Mouse (Mus musculus) retina, postnatal 7 days (tissue): Measurements from ENCODE around the gene Ifi35.
"Not testable (repeated sequence)": the region's sequence is repeated elsewhere in the genome, so short reads cannot be mapped to it uniquely, and the experiment has no call there.

Experiments used
- DNase-seq: peaks from one replicate; pipeline ENCODE4 v3.0.0-alpha.2; 2012; ENCODE audit warnings: low read depth, low spot score

Gene Ifi35

DNA sequence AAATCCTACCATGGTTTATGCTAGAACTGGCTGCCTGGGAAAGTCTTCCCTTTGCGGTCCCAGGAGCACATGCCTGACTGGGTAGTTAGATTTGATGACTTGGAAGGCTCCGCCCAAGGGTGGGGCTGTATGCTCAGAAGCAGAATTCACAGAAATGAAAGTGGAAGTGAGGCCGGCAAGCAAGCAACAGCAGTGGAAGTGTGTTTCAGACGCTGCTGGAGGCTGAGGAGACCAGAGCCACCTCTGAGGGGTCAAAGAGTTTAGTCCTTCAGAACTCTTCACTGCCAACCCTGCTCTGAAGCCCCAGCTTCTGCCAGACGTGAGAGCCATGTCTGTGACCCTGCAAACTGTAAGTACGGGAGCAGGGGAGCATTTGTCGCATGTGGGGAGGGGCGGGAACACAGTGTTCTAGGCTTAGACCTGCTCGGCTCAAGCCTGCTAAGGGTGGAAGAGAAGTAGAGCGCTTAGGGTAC is at the start of gene Ifi35:
Gene Ifi35, plus strand, starts transcription at position 134 of the 473 bp plus-strand sequence.
- DNase-seq: no peak

DNA sequence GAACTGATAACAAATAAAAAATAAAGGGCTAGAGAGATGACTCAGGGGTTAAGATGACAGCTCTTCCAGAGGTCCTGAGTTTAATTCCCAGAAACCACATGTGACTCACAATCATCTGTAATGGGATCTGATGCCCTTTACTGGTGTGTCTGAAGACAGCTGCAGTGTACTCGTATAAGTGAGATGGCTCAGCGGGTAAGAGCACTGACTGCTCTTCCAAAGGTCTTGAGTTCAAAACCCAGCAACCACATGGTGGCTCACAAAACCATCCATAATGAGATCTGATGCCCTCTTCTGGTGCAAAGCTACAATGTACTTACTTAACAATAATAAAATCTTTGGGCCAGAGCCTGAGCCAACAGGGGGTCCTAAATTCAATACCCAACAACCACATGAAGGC is 32.9 kb upstream of the Ifi35 start:
- DNase-seq: no peak

DNA sequence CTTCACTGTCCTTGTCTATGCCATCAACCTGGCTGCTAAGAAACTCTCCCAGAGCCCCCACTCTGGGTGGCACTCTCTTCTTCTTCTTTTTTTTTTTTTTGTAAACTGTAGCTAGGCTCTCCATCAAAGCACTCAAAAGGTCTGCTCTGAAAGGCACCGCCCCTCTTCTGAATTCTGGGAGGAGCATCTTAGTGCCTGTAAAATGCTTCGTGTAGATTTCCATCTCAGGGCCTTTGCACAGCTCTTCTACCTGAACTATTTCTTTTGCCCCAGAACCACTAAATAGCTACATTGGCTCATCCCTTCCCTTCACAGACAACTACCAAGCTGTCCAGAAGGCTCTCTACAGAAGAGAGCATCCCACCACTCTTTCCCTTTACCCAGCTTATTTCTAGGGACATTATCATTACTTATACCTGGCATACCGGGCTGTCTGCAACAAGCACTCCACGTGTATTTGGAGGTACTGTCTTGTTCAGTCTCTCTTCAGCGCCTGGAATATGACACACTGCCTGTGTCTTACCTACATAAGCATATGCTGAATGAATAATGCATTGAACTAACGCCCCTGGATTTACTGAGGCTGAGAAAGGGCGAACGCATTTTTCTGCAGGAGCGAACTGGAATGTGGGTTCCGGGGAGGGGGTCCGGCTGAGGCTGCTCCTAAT is 31.6 kb upstream of the Ifi35 start:
- no peak for DNase-seq

DNA sequence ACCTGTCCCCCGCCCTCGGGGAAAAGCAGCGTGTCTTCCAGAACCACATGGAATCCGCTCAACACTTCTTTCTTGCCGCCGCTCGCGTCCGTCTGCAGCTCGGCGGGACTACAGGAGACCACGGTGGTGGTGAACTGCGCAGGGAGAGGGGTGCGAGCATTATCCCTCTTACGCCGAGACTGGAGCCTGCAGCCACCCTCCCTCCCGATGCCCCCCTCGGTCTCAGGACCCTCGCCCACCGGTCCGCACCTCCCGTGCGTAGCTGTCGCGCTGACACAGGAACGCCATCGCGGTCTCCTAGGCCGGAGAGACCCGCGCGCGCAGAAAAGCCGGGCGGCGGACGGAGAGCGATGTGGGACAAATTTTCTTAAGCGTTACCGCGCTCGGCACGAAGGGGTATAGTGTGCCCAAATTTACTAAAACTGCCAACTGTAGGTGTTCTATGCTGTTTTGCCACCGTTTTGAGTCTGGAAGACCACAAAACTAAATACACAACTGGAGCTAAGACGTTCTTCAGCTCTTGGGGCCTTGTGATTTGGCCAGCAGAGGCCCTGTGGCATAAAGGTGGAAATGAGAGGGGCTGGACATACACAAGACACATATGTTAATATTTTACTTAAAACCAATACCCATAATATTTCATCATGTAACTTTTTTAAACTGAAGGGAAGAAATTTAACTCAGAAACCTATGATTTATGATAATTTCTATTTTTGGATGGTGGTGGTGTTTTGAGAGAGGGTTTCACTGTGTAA is 30.9 kb upstream of the Ifi35 start, which contains the start of gene Aarsd1:
Gene Aarsd1, minus strand, starts transcription at position 515 of the 755 bp plus-strand sequence.
- peak; percentile 74 for DNase-seq

DNA sequence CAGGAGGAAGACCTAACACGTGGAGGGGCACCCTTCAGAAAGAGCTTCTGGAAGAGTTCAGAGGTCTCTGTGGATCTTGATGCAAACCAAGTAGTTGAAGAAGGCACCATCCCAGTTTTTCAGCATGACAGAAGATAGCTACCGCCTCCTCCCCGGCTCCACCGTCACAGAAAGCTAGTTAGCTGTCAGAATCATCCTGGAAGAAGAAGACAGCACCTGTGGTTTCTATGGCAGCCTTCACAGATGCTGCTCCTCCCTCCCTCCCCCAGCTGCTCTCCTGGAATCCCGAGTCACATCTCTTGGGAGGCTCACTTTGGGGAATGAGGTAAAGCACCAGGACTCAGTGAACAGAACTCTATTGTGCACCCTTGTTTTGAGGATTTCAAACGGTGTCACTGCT is 29.2 kb upstream of the Ifi35 start:
- DNase-seq: no peak

DNA sequence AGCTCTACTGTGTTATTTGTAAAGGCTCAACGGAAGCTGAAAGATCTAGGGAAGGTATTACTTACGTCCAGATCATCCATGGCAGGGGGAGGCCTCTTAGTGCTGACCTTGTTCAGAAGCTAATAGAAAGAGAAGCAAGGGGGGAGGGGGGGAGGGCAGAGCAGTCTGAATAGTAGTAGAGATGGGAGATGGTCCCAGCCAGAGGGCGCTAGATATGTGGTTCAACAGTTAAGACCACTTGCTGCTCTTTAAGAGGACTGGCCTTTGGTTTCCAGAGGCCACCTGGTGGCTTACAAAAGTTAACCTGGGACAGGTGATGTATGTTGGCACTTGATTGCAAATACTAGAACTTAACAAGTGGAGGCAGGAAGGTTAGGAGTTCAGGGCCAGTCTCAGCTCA is 28.6 kb upstream of the Ifi35 start:
- DNase-seq: no peak

DNA sequence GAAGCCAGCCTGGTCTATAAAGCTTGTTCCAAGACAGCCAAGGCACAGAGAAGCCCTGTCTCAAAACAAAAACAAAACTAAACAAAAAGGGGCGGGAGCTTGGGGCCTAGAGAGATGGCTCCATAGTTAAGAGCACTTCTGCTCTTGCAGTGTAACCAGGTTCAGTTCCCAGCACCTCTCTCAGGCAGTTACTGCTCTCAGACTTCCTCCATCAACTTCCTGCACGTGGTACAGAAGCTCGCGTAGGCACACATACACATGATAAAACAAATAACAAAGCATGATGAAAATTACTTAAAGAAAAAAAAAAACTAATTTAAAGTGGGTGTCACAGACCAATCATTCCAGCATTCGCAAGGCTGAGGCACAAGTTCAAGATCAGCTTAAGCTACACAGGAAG is 28.1 kb upstream of the Ifi35 start:
- DNase-seq: no peak

DNA sequence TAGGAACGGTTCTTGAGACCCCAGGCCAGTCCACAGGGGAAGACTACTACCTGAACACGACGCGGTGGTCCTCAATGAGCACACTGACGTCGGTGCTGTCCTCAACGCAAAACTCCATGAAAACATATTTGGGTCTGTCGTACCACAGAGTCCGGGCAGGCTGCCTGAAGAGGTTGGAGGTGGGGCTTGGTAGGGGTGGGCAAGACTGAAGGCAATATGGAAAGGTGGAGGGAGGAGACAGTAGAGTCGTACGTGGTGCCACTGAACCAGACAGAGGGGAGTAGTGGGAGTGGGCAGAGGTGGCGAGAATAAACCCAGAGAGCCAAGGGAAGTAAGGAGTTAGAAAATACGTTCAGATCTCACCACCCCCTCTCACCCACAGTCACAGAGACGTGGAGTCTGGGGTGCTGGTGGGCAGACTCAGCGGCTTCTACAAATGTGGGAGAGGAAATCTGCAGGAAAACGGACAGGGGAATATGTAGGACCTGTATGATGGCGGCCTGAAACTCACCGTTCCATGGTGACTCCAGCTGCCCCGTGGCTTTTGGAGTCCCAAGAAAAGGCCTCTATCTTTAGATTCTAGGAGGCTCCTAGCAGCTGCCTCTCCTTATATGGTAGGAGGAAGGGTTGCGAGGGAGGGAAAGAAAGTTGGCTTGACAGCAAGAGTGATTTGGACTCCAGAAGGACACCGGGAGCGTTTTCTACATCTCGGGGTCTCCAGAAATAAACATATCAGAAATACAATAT is 23.9 kb upstream of the Ifi35 start, which contains the start of gene Gm27029:
Gene Gm27029, minus strand, starts transcription at position 692 of the 747 bp plus-strand sequence.
- DNase-seq: no peak

DNA sequence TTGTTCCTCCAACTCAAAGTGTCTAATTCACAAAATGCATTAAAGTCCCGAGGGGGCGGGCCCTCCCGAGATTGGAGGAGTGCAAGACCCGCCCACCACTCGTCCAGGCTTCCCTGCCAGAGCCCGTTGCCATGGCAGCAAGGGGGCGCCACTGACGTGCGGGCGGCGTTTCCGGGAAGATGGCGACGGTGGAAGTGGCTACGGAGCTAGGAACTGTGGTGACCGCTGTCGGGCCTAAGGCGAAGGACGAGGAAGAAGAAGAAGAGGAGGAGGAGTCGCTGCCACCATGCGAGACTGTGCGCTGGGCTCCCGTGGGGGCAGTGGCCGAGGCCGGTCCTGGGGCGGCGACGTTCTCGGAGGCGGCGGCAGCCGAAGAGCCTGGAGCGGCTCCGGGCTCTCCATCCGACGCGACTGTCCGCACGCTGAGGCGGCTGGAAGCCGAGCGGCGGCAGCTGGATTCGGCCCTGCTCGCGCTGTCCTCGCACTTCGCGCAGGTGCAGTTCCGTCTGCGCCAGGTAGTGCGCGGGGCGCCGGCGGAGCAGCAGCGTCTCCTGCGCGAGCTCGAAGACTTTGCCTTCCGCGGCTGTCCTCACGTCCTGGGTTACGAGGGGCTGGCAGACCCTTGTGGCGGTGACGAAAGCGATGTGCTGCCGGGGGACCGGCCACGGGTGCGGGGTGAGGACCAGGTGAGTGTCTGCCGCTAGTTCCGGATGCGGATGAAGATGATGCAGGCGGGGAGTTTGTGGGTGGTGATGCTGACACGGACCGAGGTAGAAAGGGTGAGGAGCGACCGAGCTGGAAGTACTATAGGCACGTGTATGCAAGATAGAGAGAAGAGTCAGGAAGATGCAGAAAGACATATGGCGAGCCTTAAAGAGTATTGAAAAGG is 23.0 kb upstream of the Ifi35 start, which contains the start of the genes Rundc1 and Ptges3l:
Gene Rundc1, plus strand, starts transcription at position 161 of the 889 bp plus-strand sequence.
Gene Ptges3l, minus strand, starts transcription at position 409 of the 889 bp plus-strand sequence.
- peak; percentile 95 for DNase-seq

DNA sequence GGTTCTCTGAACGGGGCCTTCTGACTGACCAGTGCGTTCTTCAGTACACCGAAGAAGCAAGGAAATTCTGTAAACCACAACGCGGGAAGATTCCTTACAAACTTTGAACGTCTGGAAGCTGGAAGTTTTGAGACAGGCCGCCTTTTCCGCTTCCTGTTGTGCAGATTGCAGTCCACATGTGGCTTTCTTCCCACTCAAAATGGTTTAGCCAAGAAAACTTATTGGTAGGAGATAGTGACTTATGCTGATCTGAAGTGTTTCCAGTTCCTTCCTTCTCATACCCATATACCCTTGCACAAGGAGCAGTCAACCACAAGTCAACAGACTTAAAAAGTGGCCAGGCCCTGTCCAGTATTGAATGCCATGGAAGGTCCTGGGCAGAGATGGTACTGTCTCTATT is 22.0 kb upstream of the Ifi35 start:
- no peak for DNase-seq

DNA sequence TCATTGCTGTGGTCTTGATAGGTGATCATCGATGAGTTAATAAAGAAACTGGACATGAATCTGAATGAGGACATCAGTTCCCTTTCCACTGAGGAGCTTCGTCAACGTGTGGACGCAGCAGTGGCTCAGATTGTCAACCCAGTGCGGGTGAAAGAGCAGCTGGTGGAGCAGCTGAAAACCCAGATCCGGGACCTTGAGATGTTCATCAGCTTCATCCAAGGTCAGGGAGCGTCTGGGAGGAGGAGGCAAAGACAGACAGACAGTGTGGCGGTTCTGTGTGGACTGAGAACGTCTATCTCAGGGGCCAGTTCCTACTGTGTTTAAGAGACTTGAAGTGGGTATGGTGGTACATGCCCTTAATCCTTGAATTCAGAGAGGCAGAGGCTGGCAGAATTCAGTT is 16.9 kb upstream of the Ifi35 start:
- no peak for DNase-seq

DNA sequence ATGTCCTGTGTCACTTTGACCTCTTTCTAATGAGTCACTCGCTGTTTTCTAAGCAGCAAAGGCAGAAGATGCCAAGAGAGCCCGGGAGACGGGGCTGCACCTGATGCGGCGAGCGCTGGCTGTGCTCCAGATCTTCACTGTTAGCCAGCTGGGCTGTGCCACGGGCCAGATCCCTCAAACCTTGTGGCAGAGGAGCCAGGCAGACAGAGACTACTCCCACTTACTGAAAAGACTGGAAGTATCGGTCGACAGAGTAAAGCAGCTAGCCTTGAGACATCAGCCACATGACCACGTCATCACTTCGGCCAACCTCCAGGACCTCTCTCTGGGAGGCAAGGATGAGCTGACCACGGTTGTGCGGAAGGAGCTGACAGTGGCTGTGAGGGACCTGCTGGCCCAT is 14.8 kb upstream of the Ifi35 start:
- DNase-seq: no peak

DNA sequence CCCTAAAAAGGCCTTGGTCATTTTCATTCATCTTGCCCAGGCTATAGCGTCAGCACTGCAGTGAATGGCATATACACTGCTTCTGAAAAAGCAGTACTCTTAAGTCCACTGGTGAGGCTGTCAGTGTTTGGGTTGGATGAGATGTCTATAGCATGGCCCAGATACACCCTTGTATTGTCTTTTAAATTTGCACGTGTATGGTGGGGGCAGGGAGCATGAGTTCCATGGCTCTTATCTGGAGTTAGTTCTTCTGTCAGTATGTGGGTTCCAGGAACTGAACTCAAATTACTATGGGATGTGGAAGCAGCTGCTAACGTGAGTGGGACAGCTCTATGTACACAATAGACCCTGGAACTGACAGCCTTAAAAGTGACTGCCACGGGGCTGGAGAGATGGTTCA is 12.4 kb upstream of the Ifi35 start:
- DNase-seq: no peak

DNA sequence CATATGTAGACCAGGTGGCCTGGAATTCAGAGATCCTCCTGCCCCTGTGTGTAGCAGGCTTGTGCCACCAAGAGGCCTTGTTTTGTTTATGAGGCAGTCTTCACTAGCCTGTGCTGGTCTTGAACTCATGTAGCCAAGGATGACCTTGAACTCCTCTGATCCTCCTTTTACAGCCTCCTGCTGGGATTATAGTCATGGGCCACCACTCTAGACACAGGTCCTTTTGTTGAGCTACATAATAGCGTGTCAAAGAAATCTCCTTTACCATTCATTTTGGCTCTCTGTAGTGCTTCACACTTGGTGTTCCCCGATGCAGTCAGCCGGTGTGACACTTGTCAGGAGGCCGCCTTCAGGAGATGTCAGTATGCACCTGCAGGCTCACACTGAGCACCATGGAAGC is 11.3 kb upstream of the Ifi35 start:
- DNase-seq: no peak

DNA sequence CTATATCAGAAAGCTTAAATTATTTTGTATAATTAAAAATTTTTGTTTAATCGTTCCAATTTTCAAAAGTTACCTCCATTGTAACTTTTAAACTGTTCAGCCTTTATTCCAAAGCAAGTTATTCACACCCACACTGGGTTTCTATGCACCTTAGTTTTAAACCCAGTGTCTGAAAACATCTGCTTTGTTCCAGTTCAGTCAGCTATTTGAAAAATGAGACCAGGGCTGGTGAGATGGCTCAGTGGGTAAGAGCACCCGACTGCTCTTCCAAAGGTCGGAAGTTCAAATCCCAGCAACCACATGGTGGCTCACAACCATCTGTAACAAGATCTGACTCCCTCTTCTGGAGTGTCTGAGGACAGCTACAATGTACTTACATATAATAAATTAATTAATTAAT is 10.2 kb upstream of the Ifi35 start:
- DNase-seq: not testable (repeated sequence)

DNA sequence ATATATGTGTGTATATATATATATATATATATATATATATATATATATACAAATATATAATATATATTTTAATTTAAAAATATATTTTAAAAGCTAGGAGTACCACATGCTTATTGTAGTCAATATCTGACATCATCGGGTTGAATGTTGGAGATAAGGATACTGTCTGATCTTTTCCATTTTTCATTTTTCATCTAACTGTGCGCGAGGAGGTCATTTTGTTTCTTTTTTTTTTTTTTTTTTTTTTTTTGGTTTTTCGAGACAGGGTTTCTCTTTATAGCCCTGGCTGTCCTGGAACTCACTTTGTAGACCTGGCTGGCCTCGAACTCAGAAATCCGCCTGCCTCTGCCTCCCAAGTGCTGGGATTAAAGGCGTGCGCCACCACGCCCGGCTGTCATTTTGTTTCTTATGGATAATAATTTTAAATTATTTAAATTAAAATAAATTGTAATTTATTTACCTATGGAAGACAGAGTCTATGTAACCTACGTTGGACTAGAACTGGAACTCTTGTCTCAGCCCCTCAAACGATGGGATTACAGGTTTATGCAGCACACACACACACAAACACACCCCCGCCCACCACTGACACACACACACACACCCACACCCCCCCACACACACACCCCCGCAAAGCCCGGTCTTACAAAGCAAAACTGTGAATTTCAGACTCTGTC is 6.6 kb upstream of the Ifi35 start:
- DNase-seq: not testable (repeated sequence)

DNA sequence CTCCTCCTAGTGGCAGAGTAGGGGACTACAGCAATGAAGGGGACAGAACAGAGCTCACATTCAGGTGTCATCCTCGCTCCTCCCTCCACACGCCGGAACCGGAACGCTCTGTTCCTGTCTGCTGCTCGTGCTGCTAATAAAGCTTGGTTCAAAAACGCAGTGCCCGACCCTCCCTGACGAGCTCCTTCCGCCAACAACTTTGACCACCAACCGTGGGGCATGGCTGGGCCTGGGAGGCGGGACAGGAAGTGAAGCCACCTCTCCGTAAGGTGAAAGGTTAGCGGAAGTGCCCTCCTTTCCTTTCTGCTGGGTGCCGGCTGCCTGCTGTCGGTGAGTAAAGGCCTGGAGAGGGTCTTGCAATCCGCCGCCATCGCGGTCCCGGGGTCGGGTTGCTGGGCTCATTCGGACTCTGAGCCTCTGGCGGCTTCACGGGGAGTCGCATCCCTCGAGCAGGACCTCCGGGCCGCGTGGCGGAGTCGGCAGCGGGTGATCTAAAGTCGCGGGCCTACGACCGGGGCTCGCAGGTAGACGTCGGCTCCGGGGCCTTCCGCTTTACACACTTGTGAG is 6.0 kb upstream of the Ifi35 start, which contains the start of gene Rpl27:
Gene Rpl27, plus strand, starts transcription at position 172 of the 567 bp plus-strand sequence.
- peak; percentile 99 for DNase-seq

DNA sequence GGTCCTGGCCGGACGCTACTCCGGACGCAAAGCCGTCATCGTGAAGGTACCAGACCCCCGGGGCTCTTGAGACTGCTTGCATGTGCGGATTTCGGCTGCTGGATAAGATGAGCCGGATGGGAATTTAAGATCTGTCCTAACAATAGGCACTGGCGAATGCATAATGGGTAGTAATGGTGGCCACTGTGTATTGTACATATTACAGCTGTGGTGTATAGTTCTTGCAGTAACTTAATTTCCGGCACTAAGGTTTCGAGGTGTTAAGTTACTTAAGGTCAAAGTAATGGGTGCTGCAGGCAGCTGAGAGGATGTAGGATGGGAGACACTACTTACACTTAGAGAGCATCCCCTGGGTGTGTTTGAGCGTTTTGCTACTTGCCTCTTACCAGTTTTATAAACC is 5.4 kb upstream of the Ifi35 start:
- no peak for DNase-seq

DNA sequence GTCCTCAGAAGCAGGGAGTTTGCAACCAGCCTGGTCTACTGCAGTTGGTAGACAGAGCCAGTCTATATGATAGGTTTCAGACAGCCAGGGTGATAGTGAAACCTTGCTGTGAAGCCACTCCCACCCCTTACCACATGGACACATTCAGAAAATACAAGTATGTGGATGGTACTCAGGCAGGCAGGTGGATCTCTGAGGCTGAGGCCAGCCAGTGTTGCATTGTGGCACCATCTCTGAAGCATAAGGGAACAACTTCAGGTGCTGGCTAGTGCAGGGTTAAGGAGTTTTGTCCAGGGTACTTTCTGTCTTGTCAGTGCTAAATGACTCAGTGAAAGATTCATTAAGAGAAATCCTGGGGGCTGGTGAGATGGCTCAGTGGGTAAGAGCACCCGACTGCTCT is 1.9 kb upstream of the Ifi35 start:
- no peak for DNase-seq

DNA sequence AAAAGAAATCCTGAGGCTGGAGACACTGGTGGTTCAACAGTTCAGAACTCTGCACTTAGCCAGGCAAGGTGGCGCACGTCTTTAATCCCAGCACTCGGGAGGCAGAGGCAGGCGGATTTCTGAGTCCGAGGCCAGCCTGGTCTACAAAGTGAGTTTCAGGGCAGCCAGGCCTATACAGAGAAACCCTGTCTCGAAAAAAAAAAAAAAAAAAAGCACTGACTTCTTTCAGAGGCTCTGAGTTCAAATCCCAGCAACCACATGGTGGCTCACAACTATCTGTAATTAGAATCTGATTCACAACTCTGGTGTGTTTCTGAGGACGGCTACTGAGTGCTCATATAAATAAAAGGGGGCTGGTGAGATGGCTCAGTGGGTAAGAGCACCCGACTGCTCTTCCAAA is 1.3 kb upstream of the Ifi35 start:
- DNase-seq: not testable (repeated sequence)
